Mouse (Mus musculus) lung, adult 2 months (tissue): ENCODE results near the gene Mpped1.

Source experiments
- CTCF ChIP-seq: fragments of 200-500 bp; IDR thresholded peaks from 2 replicates; pipeline ENCODE4 v1.5.1; 2011; ENCODE audit warnings: mild to moderate bottlenecking, low read length, control low read depth; ENCODE audit not compliant: insufficient read depth
- POLR2A ChIP-seq: fragments of 200-500 bp; IDR thresholded peaks from 2 replicates; pipeline ENCODE4 v1.6.1; 2011; ENCODE audit warnings: low read depth, mild to moderate bottlenecking, control low read depth, low read length, borderline replicate concordance; ENCODE audit errors: extremely low read depth

- TF ChIP-seq CTCF (no peak), POLR2A (no peak)
Observed at GRCm38 (mm10) chr15:83877155-83877866, 98.0 kb downstream of the Mpped1 start.
